Mouse (Mus musculus) kidney, postnatal 4 days (tissue): Measurements from ENCODE around the gene Gm20388.
A peak's percentile ranks its signal among the peaks of the same experiment; 100 is the strongest.

Experiments used
- DNase-seq, 2 experiments: peaks; one replicate each; pipeline ENCODE4 v3.0.0; 2021; ENCODE audit warnings: mixed read lengths in 2 of 2

Gene Gm20388

DNA sequence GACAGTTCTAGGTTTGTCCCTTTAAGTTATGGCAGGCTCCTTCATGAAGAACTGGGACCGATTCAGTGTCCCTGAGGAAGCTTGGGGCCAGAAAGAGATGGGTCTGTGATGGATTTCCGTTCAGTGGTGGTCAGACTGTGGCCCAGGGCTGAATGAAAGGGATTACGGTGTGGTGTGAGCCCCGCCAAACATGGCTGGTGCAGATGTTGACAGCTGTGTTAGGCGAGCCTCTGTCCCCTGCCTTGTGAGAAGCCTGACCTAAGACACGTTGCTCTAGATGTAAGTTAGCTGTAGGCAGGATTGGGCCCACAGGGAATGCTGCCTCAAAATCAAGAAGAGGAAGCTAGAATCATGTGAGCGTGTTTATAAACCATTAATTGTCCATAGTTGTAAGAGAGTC lies 826.5 kb downstream of the Gm20388 start:
- DNase-seq, result no peak

DNA sequence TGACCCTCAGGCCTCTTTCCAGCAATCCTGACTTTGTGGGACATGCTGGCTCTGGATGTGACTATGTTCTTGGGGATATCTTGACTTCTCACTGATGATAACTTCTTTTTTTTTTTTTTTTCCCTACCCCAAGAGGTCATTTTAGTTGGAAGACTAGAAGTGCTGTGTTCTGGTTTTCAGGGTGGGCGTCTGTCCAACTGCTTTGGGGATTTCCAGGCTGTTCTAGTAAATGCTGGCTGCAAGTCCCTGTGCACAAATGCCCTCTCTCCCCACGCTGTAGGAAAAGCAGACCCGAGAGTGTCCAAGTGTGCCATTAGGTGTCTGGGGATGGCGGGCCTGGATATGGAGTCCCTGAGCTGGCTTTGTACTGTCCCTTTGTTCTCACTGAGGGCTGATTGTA lies 828.1 kb downstream of the Gm20388 start:
- DNase-seq, result peak in 1 of 2 experiments; percentile 31

DNA sequence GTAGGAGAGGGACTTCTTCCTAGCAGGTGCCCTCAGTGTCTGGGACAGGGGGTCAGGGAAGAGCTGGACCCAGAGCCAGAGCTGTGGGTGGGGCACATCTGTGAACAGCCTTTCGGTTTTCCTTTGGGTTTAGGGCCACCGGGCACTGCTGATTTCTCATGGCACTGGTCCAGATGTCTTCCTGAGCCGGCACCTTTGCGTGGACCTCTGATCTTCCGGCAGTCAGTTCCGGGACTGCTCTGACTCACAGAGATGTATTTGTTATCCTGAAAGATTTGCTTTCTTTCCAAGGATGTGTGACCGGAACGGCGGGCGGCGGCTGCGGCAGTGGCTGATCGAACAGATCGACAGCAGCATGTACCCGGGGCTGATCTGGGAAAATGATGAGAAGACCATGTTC lies 828.9 kb downstream of the Gm20388 start:
- no peak for DNase-seq

DNA sequence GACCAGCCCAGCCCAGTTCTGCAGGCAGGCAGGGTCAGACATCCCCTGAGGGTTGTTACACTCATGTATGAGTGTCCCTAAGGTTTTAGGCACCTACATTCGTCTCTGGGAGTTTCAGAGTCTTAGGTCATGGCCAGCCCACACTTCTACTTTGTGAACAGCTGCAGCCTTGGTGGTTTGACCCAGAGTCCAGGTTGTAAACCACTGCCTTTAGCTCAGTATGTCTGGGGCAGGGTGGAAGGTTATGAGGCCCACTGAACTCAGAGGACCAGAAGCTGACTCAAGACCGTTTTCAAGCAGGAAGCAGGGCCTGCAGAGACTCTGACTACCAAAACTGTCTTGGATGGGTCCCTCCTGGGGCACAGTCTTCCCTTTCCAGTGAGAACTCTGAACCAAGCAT lies 829.9 kb downstream of the Gm20388 start:
- no peak for DNase-seq

DNA sequence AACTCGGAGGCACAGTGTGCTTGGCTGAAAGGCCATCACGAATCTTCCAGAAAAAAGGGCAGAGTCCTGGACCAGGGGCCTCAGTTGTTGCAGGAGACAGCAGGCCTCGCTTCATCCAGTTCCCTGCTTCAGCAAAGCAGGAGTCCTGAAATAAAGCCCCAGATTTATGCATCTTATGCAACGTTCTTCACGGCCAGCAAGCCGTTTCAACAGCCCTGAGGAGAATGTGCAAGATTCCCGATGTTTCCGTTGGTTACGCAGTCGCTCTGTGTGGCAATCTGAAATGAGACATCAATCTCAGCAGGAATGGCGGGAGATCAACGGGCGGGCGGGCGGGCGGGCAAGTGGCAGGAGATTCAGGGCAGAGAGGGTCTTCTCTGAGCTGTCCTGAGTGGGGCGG lies 830.4 kb downstream of the Gm20388 start:
- no peak for DNase-seq

DNA sequence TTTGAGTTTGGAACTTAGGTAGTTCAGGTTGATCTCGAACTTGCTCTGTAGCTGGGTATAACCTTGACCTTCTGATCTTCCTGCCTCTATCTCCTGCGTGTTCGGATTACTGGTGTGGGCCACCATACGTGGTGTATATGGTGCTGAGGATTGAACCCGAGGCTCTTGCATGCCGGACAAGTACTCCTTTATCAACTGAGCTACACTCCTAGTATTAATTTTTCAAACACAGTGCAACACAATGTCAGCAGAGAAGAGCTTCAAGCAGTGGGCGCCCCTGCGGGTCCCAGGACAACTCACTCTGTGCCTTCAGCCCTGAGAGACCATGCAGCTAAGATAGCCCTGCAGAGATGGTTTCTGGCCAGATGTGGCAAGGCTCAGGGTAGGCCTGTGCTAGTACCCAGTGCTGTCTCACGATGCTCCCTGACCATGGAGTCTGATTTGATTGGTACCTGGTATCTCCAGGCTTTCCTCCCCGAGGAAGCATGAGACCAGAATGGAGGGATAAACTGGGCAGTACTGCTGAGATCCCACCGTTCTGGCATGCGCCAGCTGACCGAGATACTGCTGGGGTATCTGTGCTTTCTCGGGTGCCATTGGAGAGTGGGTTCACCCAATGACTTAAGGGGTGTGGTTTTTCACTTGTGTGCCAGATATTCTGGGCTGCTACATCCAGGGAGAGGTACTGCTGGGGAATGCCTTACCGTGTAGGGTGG lies 831.3 kb downstream of the Gm20388 start:
- no peak for DNase-seq

DNA sequence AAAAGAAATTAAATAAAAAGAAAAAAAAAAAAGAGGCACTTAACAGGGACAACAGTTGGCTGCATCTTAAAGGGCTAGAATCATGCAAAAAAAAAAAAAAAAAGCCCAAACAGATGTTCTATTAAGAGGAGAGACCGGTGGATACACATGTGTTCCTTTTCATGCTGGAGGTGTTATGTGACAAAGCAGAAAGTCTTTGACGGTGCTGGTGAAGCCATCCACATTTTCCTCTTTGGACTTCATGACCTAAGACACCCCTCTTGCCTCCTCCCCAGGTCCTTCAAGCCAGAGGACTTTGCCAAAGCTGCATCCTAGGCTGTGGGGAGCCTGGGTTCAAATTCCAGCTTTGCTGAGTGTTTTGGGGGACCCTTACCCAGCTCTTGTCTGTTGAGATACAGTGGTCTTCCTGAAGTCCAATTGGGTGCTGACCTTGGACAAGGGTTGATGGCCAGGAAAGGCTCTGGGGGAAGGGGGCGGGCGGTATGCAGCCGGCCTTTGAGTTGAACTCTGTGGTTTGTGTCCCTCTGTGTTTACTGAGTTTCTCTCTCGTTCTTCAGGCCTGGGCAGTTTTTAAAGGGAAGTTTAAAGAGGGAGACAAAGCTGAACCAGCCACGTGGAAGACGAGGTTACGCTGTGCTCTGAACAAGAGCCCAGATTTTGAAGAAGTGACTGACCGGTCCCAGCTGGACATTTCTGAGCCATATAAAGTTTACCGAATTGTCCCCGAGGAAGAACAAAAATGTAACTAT lies 832.7 kb downstream of the Gm20388 start:
- DNase-seq, result peak; percentile 60 to 72

DNA sequence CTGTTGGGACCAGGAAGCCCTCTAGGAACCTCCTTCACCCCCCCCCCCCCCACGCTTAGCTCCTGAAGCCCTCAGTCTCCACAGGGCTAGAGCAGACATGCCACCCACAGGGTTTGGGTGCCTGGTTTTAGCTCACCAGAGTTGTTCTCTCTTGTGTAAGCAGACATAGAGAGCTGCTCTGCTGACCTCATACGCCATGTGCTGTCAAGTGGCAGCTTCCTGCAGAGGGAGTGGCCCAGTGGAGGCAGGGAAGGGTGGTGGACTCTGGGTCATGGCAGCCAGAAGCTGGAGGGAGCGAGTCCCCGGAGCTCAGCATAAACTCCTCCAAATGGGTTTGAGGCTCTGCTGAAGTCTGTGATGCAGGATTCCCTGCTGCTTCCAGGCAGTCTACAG lies 833.3 kb downstream of the Gm20388 start:
- peak; percentile 59 to 72 for DNase-seq

DNA sequence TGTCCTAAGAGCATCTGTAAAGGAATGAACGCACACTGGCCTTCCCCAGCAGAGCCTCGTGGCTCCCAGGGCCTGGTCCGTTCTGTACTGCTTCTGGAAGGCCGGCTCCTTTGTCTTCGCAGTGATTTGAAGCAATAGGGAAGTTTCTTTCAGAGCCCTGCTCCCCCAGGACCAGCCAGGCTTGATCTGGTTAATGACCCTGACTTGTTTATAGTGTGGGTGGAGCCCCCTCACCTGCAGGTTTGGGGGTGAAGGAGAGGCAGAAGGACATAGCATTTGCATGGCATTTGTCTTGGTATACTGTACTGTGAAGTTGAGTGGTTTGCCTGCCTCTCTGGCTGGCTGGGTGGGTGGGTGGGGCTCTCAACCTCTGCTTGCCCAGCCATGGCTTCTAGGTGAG lies 833.8 kb downstream of the Gm20388 start:
- peak in 1 of 2 experiments; percentile 27 for DNase-seq

DNA sequence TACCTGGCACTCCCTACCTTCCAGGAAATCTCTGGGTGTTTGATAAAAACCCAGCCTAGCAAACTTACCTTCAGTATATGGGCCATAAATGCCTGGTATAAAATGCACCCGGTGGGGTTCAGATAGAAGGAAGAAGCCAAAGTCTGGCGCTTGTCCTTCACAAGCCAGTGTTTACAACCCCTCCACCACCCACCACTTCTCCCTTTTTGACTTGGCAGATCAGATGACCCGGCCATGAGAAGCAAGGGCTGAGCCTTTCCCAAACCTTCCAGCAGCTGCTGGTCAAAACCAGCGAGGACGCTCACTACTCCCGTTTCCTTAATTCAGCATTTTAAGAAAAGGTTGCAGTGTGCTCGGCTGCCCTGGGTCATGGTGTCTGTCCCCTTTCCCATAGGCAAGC lies 834.6 kb downstream of the Gm20388 start:
- DNase-seq, result no peak

DNA sequence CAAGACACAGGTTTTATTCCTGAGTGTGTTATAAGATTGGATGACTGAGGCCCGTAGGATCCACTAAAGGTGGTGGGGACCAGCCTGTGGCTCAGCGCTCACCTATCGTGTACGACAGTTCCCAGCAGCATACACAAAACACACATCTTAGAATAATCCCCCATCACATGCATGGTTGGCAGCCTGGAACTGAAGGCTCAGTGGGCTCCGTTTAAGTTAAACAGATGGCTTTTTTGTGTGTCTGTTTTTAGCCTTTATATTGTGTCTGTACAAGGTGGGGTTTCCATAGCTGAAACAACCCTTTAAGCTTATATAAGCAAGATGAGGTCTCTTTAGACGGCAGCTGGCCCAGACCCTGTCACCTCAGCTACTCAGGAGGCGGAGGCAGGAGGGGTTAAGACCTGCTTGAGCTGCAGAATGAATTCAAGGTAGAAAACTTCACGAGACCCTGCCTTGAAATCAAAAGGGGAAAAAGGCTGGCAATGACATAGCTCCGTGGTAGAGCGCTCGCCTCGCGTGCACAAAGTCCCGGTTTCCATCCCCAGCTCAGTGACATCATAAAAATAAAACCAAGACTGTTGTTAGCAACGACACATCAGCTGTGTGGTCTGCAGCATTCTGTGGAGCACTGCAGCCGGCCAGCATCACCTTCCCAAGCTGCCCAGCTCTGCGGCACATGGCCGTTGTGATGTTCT lies 835.5 kb downstream of the Gm20388 start:
- DNase-seq, result no peak

DNA sequence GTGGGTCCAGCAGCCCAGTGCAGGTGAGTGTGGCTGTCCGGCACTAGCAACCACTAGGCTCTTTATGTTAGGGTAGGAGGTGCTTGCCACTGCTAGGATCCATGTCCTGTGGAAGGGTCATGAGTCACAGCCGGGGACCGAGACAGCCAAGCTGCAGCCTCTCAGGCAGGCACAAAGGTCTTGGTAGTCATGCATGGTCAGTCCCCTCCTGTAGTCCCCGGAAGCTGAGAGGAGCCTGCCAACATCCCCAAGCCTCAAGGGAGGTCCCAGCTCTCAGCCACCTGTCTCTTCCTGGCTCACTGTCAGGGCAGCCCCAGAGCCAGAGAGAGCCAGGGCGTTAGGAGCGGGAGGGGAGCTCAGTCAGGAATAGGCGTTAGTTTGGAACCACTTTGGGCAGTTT lies 836.6 kb downstream of the Gm20388 start:
- no peak for DNase-seq

DNA sequence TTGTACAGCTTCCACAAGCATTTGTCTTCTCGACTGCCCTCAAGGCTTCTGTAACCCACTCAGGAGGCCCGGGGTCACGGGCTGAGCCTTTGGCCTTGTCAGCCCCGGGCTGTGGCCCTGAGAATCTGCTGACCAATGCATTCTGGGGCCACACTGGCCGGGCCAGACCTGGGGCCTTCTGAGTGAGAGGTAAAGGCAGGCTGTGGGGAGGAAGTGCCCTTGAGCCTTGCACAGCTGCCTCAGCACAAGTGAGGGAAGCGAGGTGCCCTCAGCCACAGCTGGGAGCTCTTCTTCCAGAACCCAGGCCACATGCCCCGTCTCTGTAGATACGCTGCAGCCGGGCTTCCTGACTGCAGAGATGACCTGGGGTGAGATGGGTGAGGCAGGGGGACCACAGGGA lies 840.0 kb downstream of the Gm20388 start:
- peak in 1 of 2 experiments; percentile 40 for DNase-seq

DNA sequence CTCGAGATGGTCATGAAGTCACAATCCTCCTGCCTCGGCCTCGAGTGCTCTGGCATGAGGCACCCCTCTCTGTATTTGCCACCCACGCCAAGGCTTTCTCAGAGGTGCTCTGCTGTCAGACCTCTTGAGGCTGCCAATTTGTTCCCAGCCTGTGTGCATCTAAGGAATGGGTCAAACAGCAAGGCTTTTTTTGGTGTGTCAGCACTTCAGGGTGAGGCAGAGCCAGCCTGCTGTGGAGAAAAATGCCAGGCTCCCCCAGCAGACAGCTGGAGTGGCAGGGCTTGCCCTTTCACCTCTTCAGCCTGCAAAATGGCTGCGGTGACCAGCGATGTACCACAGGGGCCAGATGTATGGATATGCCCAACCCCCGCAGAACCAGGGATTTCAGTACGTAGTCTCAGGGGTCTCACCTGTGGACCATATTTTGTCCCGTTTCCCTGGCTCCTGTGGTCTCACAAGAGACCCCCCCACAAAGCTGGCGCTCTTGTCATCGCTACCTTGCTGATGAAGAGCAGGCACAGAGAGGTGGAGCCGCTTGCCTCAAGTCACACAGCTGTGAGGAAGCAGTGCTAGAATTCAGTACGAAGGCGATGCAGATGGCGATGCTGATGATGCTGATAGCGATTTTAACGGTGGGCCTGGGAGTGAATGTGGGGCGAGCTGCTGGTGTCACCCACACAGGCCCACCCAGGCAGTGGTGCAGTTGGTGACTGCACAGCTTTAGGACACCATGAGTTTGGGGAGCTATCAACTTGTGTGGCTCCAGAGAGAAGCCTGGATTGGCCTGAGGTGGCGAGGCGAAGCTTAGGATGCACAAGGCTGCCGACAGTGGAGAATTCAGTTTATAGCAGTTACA lies 840.8 kb downstream of the Gm20388 start:
- no peak for DNase-seq

DNA sequence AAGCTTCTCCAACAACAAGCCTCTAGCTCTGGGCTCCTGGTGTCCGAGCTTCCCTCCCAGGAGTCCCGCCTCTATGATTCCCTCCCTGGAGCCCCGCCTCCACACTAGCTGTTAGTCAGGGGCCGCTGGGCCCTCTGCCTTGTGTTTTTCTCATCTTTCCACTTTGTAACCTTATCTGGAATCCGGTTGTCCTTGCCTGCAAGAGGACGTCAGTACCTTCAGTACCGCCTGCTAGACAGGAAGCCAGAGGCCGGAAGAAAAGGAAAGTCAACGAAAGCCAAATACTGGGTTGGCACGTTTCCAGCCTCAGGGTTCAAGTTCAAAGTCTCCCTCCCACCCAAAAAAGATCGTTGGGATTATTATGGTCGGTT lies 841.4 kb downstream of the Gm20388 start:
- peak; percentile 78 to 85 for DNase-seq

DNA sequence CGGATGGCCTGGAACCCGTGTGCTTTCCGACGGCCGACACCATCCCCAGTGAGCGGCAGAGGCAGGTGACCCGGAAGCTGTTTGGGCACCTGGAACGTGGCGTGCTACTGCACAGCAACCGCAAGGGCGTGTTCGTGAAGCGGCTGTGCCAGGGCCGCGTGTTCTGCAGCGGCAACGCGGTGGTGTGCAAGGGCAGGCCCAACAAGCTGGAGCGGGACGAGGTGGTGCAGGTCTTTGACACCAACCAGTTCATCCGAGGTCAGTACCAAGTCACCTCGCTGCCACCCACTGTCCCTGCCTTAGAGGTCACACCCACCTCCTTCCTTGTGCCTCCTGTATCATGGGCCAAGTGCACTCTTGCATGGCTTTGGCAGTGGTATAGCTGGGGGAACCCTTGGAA lies 842.8 kb downstream of the Gm20388 start:
- DNase-seq, result no peak

DNA sequence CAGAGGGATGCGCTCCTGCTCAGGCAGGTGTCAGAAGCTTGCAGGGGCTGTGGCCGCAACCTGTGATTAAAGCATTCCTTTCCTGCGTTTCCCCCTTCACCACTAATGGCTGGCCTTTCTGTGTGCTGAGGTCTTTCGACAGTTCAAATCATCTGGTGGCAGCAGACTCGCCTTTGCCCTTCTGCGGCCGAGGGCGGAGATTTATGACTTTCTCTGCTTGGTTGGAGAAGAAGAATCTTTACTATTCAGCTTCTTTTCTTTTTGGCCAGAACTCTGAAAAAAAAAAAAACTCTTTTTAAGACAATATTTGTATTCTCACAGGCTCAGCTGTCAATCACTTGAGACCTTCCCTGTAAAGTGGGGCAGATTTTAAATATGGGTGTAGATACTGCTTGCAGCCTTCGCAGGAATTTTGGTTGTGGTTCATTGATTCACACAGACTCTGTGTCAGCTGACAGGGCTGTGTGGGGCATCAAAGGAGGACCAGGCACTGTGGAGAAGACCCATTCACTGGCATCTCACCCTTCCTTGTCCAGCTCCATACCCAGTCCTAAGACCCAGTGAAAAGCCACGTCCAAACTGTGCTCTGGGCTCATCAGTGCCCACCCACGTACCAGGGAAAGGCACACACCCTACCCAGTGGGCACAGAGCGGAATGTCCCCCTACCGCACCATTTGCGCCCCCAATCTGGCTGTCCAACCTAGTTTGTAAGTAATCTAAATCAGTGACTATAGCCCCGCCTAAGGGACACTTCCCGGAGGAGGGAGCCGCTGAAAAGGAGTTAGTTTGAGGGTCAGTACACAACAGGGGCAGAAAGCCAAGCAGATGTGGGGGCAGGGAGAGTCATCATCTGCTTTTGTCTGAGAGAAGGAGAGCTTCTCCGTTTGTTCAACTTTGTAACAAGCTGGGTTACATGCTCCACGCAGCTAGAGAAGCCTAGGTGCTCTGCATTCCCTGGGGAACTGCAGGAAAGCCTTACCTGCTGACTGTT lies 845.0 kb downstream of the Gm20388 start:
- DNase-seq, result peak; percentile 68 to 76

DNA sequence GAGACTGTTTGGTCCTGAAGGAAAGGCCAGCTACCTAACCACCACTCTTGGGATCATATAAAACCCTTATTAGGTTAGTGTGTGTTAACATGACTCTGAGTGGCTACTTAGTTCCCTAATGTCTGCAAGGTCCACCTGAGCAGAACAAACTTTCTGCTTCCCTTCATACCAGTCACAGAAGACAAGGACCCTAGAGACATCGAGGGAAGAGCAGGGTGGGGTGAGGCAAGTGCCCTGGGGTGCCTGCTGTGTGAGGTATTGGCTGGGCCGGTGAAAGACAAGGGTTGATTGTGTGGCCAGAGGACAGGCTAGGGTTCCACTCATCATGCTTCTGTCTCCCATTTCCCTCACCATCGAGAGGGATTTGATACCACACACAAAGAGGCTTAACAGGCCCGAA lies 847.4 kb downstream of the Gm20388 start:
- no peak for DNase-seq

DNA sequence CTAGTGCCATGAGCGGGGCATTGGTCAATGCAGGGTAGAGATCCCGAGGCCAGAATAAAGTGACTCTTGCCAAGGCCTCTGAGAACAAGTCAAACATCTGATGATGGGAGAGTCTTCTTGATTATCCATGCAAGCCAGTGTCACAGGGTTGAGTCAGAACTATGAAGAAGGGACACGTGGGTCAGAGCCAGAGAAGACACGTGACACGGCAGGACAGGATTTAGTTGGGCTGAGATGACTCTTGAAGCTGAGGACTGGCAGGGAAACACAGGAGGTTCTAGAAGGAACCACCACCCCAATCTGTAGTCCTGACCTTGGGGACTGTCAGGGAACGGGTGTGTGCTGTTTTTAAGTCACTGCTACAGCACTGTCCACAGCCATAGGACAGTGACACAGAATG lies 849.2 kb downstream of the Gm20388 start:
- no peak for DNase-seq

DNA sequence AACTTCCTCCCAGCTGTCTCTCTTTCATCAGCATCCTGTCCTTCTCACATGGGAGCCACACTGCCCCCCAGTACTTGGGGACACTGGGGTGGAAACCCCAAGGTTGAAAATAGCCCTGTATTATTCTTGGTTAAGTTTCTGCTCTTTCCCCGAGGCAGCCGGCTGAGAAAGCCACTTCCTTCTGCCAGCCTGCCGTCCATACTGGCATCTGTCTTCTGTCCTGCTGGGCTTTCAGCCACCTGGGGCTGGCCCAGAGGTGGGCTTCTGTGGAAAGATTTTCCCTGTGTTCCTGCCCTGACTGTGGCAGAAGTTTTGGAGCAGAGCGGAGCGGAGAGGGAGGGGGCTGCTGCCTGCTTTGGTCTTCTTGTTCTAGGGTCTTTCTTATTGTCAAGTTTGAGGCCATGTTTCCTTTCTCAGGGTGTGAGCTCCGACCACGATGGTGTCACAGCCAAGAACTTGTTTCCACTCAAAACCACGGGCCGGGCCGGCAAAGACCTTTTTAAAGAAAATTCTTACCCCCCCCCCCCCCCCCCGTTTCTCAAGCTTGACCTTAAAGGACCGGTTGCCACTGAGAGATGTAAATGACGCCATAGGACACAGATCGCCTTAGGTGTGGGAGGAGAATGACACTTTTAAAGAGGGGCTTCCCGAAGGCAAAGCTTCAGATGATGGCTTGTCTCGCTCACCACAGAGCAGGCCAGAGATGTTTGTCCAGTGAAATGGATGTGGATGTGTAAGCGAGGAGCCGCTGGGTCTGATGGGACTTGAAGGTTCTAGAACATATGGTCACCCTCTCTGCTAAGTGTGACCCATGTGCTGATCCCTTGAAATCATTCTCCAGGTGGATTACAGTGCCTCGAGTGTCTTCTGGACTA lies 849.9 kb downstream of the Gm20388 start:
- no peak for DNase-seq

DNA sequence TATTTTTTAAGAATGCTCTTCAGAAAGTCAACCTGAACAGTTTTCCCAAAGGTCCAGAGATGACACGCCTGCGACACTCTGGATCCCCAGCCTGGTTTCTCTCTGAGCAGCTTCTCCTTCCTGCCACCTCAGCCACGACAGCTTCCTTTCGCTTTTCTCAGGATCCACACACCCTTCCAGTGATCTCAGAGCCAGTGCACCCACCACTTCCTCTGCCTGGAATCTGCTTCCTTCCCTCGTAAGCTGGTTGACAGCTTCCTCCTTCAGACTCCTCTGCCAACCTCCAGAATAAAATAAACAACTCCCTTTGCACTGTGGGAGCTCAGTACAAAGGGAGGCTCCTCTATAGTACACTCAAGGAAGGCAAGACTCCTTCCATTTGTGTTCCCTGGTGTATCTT lies 852.6 kb downstream of the Gm20388 start:
- DNase-seq, result no peak
